Mouse (Mus musculus) CH12.LX (cell line): ENCODE measurements around the gene Kptn. TPM values are rescaled to one million over a fixed set of nuclear protein-coding genes. Genes with fewer than 3 reads are reported as not detected.

Experiments
- DNase-seq: peaks from one replicate; pipeline ENCODE4 v3.0.0-alpha.2; 2013; ENCODE audit errors: extremely low read depth
- H3K27ac ChIP-seq: 2 replicates; pipeline ENCODE4 v1.5.1; 2012; ENCODE audit warnings: low read depth, mild to moderate bottlenecking, control low read depth, moderate library complexity; ENCODE audit not compliant: insufficient read depth
- H3K27me3 ChIP-seq: replicated peaks from 2 replicates; pipeline ENCODE3; 2012; ENCODE audit warnings: inconsistent platforms
- H3K36me3 ChIP-seq, 2 experiments: replicated peaks in 1 of 2; 2 replicates each; pipeline versions ENCODE3 to v1.6.1; 2012; ENCODE audit warnings: inconsistent platforms in 1 of 2, low read length in 1 of 2, mild to moderate bottlenecking in 1 of 2, mixed read lengths in 1 of 2, moderate library complexity in 1 of 2; ENCODE audit not compliant: control insufficient read depth in 1 of 2, insufficient read depth in 1 of 2
- H3K4me1 ChIP-seq, 2 experiments: 2 replicates each; pipeline ENCODE4 v1.6.1; 2012; ENCODE audit warnings: inconsistent platforms in 1 of 2, moderate library complexity in 1 of 2; ENCODE audit not compliant: insufficient read depth in 2 of 2, control insufficient read depth in 1 of 2
- H3K4me2 ChIP-seq: 2 replicates; pipeline ENCODE4 v1.6.1; 2012; ENCODE audit warnings: low read depth, mild to moderate bottlenecking, control low read depth; ENCODE audit not compliant: poor library complexity, insufficient read depth, severe bottlenecking
- H3K4me3 ChIP-seq, 3 experiments: fragments of 150-350 bp in 1 of 3; sonication (generic) in 1 of 3; replicated peaks in 1 of 3; 2 replicates each; pipeline versions ENCODE3 to v1.5.1; 2011 to 2012; ENCODE audit warnings: low read depth in 2 of 3, low read length in 2 of 3, mild to moderate bottlenecking in 2 of 3, moderate library complexity in 2 of 3, control low read depth in 1 of 3, improper control_type of control experiment in 1 of 3, inconsistent platforms in 1 of 3, mixed read lengths in 1 of 3; ENCODE audit not compliant: poor library complexity in 1 of 3
- H3K79me2 ChIP-seq: replicated peaks from 2 replicates; pipeline ENCODE4 v1.6.1; 2012; ENCODE audit warnings: mild to moderate bottlenecking, moderate library complexity; ENCODE audit not compliant: control insufficient read depth, poor library complexity, insufficient read depth, severe bottlenecking; ENCODE audit errors: extremely low read depth
- H3K9ac ChIP-seq: 2 replicates; pipeline ENCODE4 v1.6.1; 2012; ENCODE audit warnings: low read depth, mild to moderate bottlenecking, control low read depth, moderate library complexity; ENCODE audit not compliant: insufficient read depth
- H3K9me3 ChIP-seq: replicated peaks from 2 replicates; pipeline ENCODE3; 2012; ENCODE audit warnings: low read length, inconsistent platforms, mixed read lengths
- CTCF ChIP-seq, 2 experiments: IDR thresholded peaks in 1 of 2; conservative IDR thresholded peaks in 1 of 2; 2 replicates each; pipeline ENCODE4 v1.5.1; 2011 to 2012; ENCODE audit warnings: low read depth in 2 of 2, low read length in 2 of 2, improper control_type of control experiment in 1 of 2, inconsistent platforms in 1 of 2, mild to moderate bottlenecking in 1 of 2, moderate library complexity in 1 of 2
- E2F4 ChIP-seq: IDR thresholded peaks from 2 replicates; pipeline ENCODE4 v1.6.1; 2011; ENCODE audit warnings: low read depth, low read length, improper control_type of control experiment; ENCODE audit not compliant: insufficient replicate concordance
- ELF1 ChIP-seq: IDR thresholded peaks from 2 replicates; pipeline ENCODE4 v1.6.1; 2014; ENCODE audit warnings: low read depth, mild to moderate bottlenecking, inconsistent platforms, low read length, improper control_type of control experiment
- JUND ChIP-seq: conservative IDR thresholded peaks from 2 replicates; pipeline ENCODE4 v1.6.1; 2011; ENCODE audit warnings: low read depth, low read length, improper control_type of control experiment
- MAX ChIP-seq: IDR thresholded peaks from 2 replicates; pipeline ENCODE4 v1.6.1; 2011; ENCODE audit warnings: low read length, improper control_type of control experiment
- MAZ ChIP-seq: IDR thresholded peaks from 2 replicates; pipeline ENCODE4 v1.6.1; 2012; ENCODE audit warnings: low read depth, mild to moderate bottlenecking, inconsistent platforms, low read length, improper control_type of control experiment, moderate library complexity
- POLR2A ChIP-seq: IDR thresholded peaks from 2 replicates; pipeline ENCODE4 v1.6.1; 2011; ENCODE audit warnings: low read depth, mild to moderate bottlenecking, improper control_type of control experiment, low read length
- POLR2AphosphoS2 ChIP-seq: IDR thresholded peaks from 2 replicates; pipeline ENCODE4 v1.6.1; 2011; ENCODE audit warnings: low read depth, low read length, improper control_type of control experiment
- RAD21 ChIP-seq: IDR thresholded peaks from 2 replicates; pipeline ENCODE4 v1.6.1; 2011; ENCODE audit warnings: low read depth, mild to moderate bottlenecking, low read length, improper control_type of control experiment, moderate library complexity
- RCOR1 ChIP-seq: conservative IDR thresholded peaks from 2 replicates; pipeline ENCODE4 v1.6.1; 2012; ENCODE audit warnings: low read depth, mild to moderate bottlenecking, inconsistent platforms, low read length, improper control_type of control experiment
- SIN3A ChIP-seq: IDR thresholded peaks from 2 replicates; pipeline ENCODE4 v1.6.1; 2012; ENCODE audit warnings: low read length, improper control_type of control experiment, inconsistent platforms
- TCF12 ChIP-seq: IDR thresholded peaks from 2 replicates; pipeline ENCODE4 v1.6.1; 2014; ENCODE audit warnings: low read depth, mild to moderate bottlenecking, inconsistent platforms, low read length, improper control_type of control experiment
- USF1 ChIP-seq: IDR thresholded peaks from 2 replicates; pipeline ENCODE4 v1.6.1; 2014; ENCODE audit warnings: low read depth, mild to moderate bottlenecking, inconsistent platforms, low read length, improper control_type of control experiment
- USF2 ChIP-seq: conservative IDR thresholded peaks from 2 replicates; pipeline ENCODE4 v1.6.1; 2011; ENCODE audit warnings: low read depth, low read length, improper control_type of control experiment
- ZKSCAN1 ChIP-seq: IDR thresholded peaks from 2 replicates; pipeline ENCODE4 v1.6.1; 2012; ENCODE audit warnings: low read depth, inconsistent platforms, low read length, improper control_type of control experiment, borderline replicate concordance
- ZNF384 ChIP-seq: IDR thresholded peaks from 2 replicates; pipeline ENCODE4 v1.6.1; 2012; ENCODE audit warnings: low read depth, low read length, improper control_type of control experiment, inconsistent platforms
- dilution Hi-C: fragments of 300-500 bp; cut with MboI; formaldehyde crosslinking; loops from 2 replicates; pipeline ENCODE4 v1.14.3; 2020; ENCODE audit warnings: low sequenced_read_pairs; ENCODE audit not compliant: extremely low pct_unique_long_range_greater_than_20kb, extremely low pct_ligation_motif_present
- in situ Hi-C: fragments of 300-500 bp; cut with MboI; formaldehyde crosslinking; loops from 3 replicates; pipeline ENCODE4 v1.14.3; 2019; ENCODE audit warnings: low sequenced_read_pairs, low pct_ligation_motif_present, low pct_unique_long_range_greater_than_20kb, mixed read lengths
- polyA plus RNA-seq: library from polyadenylated mRNA; unstranded; fragments of >175 nt; gene quantifications from 2 replicates; pipeline ENCODE4 v1.2.1, GENCODE M21; 2012; ENCODE audit warnings: low read depth; ENCODE audit not compliant: insufficient read length
- total RNA-seq, 2 experiments: library from RNA; depleted of rRNA; stranded (reverse); fragments of 300-350 nt in 1 of 2; fragments of >200 nt in 1 of 2; gene quantifications; 2 replicates each; pipeline ENCODE4 v1.2.3; 2012 to 2014

Gene Kptn
- total and polyA plus RNA-seq, 3 experiments: 14.5 to 25.4 (median 17.5) TPM

- in situ Hi-C loops (no loop called here), dilution Hi-C loops (no loop called here)
- DNase-seq: no peak
- Histone ChIP-seq H3K4me1 (peaks cover 10 to 32% of the 10 kb centered on the region in 2 experiments), H3K79me2 (no peaks in the 10 kb centered on the region; the same call in 1 of the 2 replicates), H3K4me2 (no peak overlapping the region), H3K9ac (no peak overlapping the region), H3K9me3 (no peaks in the 10 kb centered on the region)
- TF ChIP-seq POLR2A: no peak
- TF ChIP-seq, all 38 proteins: peak for 0
- peaks cover 78 to 100% of the 10 kb centered on the region in 2 experiments for H3K36me3 ChIP-seq
- no peak overlapping the region for H3K4me3 ChIP-seq
- no peaks in the 10 kb centered on the region for H3K27me3 ChIP-seq
- no peak overlapping the region for H3K27ac ChIP-seq
Observed at GRCm38 (mm10) chr7:16110158-16110557, 9.5 kb upstream of the Kptn start.

DNA sequence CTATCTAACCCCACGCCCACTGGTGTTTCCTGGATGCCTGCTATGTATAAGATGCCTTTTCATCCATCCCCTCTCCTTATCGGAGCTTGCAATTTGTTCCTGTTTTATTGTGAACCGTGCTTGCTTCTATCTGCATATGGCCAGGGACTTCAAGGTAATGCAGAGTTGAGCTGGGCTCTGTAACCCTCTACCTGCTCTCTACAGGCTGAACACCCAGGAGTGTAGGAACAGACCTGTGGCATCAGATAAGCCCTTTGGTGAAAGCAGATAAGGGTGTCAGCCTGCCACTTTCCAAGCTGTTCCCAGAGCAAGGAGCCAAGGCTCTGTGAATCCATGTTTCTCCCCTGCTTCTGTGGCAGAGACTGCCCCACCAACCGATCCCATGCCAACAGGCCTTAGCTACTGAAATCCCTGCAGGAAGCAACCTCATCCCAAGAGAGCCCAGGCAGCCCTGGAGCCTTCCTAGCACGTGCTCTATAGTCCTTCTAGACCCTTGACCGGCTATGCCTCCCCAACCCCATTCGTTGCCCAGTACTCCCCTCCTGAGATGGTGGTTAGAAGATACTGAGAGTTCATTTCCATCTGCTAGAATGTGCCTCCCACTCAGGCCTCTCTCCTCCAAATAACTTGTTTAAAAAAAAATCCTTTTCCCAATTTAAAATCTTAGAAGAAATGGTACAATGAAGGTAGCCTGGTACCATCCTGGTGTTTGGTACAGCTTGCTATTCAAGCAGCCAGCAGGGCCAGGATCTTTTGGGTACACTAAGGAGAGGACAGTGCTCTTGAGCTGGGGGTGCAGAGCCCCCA lies 8.2 kb upstream of the Kptn start:
- peaks cover 89 to 100% of the 10 kb centered on the region in 2 experiments for H3K36me3 ChIP-seq

GRCm38 (mm10) chr7:16116418-16116817 lies 3.3 kb upstream of the Kptn start:
- TF ChIP-seq POLR2A (no peak), ZKSCAN1 (no peak), SIN3A (no peak), ZNF384 (no peak), TCF12 (no peak)
- no peak overlapping the region for H3K9ac ChIP-seq
- H3K4me1 ChIP-seq: peaks cover 14 to 60% of the 10 kb centered on the region in 2 experiments
- dilution Hi-C loops (no loop called here), in situ Hi-C loops (no loop called here)
- H3K4me3 ChIP-seq: no peak overlapping the region
- H3K9me3 ChIP-seq: no peaks in the 10 kb centered on the region
- no peak overlapping the region for H3K4me2 ChIP-seq
- no peaks in the 10 kb centered on the region for H3K27me3 ChIP-seq
- H3K36me3 ChIP-seq: peaks cover 64 to 74% of the 10 kb centered on the region in 2 experiments
- no peak overlapping the region for H3K27ac ChIP-seq
- DNase-seq: no peak
- no peaks in the 10 kb centered on the region for H3K79me2 ChIP-seq

More for the DNA sequence above, 8.2 kb upstream of the Kptn start:
- no peak overlapping the region for H3K27ac ChIP-seq
- no peaks in the 10 kb centered on the region for H3K79me2 ChIP-seq
- no peak for TF ChIP-seq CTCF (conservative IDR thresholded peaks at IDR 0.05 in 1 of 2, IDR thresholded peaks at IDR 0.05 in 1 of 2; ENCODE audit: low read depth in 2 of 2, low read length in 2 of 2)
- TF ChIP-seq ELF1: no peak
- no peak for TF ChIP-seq POLR2A
- TF ChIP-seq TCF12: no peak
- no peak for TF ChIP-seq SIN3A
- no peak for TF ChIP-seq RAD21
- TF ChIP-seq USF2: no peak
- TF ChIP-seq JUND: no peak
- no peak for TF ChIP-seq MAZ
- no peak for TF ChIP-seq ZKSCAN1
- no peak for TF ChIP-seq E2F4
- TF ChIP-seq MAX: no peak
- no peak for TF ChIP-seq RCOR1
- no peak for TF ChIP-seq USF1
- no peak for TF ChIP-seq POLR2AphosphoS2
- no peaks in the 10 kb centered on the region for H3K27me3 ChIP-seq
- in situ Hi-C loops: no loop called here
- peaks cover 10 to 45% of the 10 kb centered on the region in 2 experiments for H3K4me1 ChIP-seq
- H3K9ac ChIP-seq: no peak overlapping the region
- H3K4me3 ChIP-seq: no peak overlapping the region
- no peak for DNase-seq
- dilution Hi-C loops: no loop called here
- H3K4me2 ChIP-seq: no peak overlapping the region
- no peaks in the 10 kb centered on the region for H3K9me3 ChIP-seq
